Mouse (Mus musculus): ENCODE measurements at regions not wholly inside any gene's neighbourhood (a gene's known extent, or its start where the extent isn't known, plus 50 kb on each side); places are given as distances from the start of the nearest gene placed in this dataset.
"Not testable (repeated sequence)": the region's sequence is repeated elsewhere in the genome, so short reads cannot be mapped to it uniquely, and the experiment has no call there.

DNA sequence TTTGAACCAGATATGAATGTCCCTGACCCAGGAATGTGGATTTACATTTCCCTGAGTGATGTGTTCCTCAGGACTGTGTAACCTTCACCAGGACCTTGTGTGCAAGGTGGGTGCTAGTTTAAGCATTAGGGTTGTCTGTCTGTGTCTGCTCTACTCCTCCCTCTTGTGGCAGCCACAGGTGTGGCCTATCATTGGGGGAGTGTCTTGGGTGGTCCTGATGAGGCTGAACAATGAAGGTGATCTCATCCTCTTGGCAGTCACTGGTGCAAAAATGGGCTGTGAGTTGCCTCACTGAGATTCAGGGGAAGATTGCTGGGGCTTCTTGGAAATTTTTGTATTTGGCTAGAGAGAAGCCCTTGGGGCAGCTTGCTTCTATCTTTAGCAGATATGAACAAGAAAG is 179.4 kb upstream of the Ube2e1 start:
- DNase-seq: no peak

DNA sequence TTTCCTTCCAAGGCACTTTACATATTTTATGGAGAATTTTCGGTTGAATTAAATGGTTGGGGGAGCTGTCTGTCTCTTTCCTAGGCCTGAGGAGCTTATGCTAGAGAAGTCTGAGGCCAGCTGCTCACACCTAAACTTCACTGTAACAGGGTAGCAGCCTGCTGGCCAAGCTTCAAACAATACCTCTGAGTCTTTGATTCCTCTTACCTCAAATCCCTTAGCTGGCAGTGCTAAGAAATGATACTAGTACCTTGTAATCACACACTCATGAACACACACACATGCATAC is 176.6 kb upstream of the Ube2e1 start:
- no peak for DNase-seq

DNA sequence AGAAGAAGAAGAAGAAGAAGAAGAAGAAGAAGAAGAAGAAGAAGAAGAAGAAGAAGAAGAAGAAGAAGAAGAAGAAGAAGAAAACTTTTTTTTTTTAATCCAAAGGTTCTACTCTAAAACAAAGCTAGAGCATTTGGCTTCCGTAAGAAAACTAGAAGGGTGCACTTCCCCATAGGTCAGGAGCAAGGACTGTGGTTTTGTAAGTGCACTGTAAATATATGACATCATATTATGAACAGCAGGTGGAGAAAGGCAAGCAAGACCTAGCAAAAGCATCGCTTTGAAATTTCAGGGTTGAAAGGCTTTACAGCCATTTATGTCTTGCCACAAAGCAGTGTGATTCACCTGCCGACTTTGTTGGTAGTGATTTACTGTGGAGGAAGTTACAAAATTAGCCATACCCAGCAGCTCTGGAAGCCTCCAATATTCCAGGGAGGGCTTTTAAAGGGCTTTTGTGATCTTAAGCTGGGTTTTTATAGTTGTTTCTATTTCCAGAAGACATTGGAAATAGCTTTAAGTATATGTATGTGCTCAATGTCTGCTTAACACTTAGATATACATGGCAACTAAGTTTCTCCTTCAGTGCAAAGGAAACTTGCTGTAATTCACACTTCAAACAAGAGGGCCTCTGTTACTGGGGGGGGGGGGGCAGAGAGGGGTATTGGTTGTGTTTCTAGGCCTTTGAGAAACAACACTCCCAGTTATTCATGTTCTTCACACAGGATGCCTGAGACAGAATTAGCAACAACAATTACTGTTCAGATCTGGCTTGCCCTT is 176.1 kb upstream of the Ube2e1 start:
- no peak for DNase-seq

DNA sequence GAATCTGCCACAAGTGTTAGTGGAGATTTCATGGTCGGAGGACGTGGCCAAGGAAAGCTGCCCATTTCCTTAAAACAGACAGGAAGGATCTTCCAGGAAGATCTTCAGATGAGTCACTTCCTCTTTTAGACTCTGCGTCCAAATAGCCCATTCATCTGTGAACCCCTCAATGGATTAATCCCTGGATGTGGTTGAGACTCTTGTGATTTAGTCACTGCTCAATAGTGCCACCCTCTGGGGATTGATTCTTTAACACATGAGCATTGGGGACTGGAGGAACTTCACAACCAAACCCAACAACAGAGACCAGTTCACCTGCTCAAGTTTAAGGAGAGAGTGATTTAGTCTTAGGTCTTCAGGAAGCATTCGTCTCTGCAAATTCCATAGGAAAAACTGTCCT is 174.5 kb upstream of the Ube2e1 start:
- peak in 1 of 2 experiments; percentile 5 for DNase-seq

DNA sequence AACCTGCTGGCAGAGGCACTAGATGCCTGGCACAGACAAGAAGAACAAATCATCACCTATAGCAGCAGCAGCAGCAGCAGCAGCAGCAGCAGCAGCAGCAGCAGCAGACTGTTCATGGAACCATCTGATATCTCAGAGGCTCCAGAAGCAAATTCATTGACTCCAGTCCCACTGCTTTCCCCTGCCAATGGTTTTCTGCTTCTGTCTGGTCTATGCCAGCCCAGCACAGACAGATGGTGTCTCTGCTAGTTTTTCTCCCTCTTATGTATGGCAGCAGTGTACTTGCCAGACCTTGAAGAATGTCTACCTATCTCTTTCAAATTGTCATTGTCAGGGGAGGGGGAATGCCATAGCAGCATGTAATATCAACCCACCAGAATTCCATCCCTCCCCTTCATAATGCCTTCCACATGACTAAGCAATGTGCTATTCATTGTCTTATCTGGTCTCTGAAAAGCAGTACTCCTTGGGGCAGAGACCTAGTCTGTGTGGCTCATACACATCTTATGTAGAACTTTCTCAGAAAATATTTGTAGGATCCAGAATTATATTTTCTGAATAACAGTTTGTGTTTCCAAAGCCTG is 168.7 kb upstream of the Ube2e1 start:
- no peak for DNase-seq

DNA sequence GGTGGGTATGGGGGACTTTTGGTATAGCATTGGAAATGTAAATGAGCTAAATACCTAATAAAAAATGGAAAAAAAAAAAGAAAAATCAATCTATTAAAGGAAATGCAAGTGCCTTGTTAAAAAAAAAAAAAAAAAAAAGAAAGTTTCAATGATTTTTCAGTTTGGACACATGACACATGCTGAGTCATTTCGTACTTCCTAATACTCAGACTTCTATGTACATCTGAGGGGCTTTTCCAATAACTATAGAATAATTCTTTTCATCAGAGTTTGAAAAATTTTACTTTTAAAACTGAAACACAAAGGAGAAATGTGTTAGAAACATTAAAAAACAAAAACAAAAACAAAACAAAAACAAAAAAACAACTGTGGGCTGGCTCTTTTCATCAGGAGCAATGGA is 162.4 kb upstream of the Ube2e1 start:
- no peak for DNase-seq

DNA sequence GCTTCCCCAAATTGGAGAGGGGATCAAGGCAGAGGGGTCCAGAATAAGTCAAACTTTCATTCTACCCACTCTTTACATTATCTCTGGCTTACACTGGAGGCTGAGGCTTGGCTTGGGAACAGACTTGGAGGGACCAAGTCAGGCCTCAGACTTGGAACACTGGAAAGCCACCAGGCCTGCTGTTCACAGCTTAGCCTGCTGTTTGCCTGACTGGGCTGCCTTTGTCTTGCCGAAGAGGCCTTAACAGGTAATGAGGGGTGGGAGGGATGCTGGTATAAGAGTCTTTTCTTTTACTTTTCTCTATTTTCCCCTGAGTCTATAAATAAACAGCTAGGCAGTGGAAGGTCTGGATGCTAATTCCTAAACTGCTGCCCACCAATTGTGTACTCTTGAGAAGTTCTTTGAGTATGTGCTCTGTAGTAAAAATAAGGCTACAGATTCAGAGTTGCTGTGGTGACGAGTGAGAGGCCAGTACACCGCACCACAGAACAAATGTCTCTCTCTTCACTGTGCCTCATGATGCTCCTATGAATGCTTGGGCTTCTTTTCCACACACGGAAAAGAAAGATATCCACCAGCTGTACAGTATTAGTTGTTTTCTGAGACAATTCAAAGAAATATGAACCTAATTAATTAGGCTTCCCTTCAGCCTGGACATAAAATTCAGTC is 154.6 kb upstream of the Ube2e1 start:
- DNase-seq: no peak

DNA sequence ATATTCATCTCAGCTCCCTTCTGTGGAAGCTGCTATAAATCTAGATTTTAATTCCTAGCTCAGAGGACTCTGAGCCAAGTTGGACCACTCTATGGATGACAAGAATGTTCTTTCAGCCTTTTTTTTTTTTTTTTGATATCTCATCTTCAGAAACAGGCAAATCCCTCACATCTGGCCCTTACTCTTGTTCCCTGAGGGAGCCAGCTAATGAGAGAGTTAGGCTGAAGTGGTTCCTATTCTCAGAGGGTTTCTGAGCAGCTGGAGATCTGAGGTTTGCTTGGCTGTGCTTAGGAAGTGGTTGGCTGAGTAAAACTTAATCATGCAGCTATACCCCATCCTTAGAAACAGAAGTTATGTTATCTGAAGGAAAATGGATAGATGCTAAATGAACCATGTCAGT is 153.9 kb upstream of the Ube2e1 start:
- DNase-seq: no peak

DNA sequence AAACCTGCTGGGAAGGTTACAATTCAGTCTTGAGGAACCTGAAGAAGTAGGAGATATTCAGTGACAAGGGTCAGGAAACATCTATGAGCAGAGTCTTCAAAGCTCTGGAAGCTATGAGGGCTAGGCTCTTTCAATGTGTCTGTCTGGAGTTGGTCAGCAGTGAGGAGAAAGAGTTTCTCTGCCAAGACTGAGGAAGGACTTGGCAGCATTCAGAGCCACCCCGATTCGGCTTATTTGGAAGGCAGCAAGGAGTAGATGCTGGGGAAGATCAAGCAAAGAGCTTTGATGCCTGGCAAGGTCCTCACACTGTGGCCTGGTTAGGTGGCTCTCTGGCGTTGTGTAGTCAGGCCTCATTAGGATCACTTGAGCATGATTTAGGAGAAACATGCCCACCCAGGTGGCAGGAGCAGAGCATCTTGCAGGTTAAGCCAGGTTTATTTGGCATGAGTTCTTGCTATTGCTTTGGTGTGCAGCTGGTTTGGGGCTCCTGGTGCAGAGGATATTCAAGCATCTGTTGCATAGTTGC is 145.2 kb upstream of the Ube2e1 start:
- DNase-seq: peak in 1 of 2 experiments; percentile 8

DNA sequence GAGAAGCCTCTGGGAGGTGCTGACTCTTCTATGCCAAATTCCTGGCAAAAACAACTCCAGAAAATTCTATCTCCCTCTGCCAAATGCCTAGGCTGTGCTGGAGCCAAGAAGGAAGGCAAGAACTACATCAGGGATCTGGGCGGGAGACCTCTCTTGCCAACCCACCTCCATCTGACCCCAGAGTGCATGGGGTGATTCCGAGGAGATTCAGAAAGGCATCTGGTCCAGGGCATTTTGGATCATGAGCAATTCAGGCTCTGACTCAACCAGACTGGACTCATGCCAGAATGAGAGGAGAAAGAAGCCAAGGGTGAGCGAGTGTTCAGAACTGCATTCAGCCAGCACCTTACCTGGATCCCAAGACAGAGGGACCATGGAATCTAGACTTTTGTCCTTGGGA is 137.0 kb upstream of the Ube2e1 start:
- peak; percentile 37 to 57 for DNase-seq

DNA sequence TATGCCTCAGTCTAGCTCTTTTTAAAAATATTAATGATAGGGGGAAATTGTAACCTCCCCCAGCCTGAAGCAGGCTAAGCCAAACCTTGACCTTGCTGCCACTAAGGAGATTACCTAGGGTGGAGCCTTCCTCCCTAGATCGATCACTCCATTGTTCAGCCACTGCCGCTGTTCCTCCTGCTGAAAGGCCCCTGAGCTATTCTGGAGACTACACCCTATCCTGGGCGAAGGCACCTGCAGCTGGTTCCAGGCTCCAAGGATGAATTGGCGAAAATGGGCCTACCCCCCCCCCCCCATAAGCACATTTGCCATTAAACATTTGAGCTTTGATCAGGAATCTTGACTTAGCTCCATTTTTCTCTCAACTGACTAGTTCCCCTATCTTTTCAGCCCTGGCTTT is 135.2 kb upstream of the Ube2e1 start:
- not testable (repeated sequence) for DNase-seq

DNA sequence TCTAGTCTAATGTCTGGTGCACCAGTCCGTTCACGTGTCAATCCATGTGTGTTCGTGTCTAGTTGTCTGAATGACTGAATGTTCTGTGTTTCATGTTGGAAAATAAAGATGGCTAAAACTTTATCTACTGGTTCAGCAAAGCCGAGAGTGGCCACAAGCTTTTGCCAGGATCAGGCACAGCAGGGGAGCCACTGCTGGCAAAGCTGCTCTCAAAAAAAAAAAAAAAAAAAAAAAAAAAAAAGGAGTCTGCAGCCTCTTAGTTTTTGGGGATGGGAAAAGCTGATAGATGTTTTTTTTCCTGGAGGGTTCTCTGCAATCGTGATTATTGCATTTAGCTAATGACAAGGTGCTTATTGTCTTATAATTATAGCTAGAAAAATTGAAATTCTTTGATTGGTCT is 132.5 kb upstream of the Ube2e1 start:
- DNase-seq: peak in 1 of 2 experiments; percentile 8

DNA sequence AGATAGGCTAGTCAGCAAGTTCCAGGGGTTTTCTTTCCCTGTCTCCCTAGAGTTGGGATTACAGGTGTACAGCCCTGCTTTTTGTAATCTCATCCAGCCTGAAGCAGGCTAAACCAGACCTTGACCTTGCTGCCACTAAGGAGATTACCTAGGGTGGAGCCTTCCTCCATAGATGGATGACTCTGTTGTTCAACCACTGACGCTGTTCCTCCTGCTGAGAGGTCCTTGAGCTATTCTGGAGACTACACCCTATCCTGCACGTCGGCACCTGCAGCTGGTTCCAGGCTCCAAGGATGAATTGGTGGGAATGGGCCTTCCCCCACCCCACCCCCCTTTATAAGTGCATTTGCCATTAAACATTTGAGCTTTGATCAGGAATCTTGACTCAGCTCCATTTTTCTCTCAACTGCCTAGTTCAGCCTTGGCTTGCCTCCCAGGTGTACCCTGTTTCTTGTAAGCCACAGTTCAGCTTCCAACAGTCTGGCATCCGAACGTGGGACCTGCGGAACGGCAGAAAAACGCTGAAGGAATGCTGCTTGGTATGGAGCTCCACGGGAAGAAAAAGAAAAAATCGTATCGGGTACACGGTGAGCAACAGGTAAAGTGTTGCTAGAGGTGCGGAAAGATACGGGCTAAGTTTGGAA is 131.7 kb upstream of the Ube2e1 start:
- DNase-seq: no peak

DNA sequence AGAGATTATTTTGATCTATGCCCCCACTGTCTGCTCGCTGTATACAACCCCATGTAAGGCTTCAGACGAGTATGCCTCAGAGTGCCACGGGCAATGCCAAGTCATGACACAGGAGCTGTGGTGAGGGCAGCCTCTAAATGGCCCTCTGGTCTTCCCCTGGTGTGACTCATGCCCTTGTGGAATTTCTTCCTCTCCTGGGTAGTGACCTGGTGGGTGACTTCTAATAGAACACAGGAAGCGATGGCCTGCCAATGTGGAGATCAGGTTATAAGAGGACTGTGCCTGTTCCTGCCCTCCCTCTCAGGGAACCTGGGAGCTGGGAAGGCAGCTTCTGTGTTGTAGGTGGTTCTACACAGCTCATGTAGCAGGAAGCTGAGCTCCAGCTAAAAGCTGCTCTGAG is 130.7 kb upstream of the Ube2e1 start:
- no peak for DNase-seq

DNA sequence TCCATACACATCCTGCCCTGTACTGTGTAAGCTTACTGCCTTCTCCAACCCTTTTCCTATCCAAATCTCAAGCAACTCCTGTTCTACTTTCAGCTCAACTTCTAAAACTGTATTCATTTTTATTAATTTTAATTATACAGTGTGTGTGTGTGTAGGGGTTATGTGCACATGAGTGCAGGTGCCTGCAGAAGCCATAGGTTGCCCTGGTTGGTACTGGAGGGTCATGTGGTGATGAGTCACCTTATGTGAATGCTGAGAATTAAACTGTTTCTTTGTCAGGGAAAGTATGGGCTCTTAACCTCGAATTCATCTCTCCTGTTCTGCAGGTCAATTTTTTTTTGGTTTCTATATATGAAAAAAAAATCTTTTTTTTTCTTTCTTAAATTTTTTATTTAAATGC is 117.0 kb upstream of the Ube2e1 start:
- DNase-seq: no peak

DNA sequence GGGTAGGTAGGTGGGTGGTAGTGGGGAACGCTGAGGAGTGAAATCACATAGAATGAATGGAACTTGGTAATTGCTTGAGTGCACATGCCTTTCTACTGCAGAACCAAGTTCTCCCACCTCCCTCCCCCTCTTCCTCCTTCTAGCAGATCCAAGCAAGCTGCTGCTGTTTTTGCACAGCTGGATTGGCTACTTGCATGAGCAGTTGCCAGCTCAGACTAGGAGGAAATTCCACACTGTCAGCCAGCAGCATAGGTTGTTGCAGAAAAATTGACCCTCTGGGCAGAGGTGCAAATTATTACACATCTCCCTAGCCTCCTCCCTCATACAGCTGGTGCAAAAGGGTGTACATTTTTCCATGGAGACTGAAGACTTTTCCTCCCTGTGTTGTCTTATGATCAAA is 112.8 kb upstream of the Ube2e1 start:
- DNase-seq: no peak

DNA sequence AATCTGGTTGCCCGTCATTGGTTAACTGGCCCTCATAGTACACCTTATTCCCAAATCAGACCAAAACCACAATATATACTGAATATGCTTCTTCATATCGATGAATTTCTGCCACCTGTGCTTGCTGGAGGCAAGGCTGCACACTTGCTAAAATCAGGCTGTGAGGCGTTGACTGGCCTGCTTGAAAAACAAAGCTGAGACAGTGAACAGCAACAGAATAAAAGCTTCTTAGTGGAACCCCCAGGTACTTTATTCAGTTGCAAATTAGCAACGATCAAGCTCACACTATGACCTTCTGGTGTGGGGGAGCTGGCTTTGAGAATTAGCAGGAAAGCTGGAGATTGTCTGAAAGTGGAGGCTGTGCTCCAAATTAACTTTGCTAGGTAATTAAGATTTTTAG is 97.3 kb upstream of the Ube2e1 start:
- not testable (repeated sequence) for DNase-seq

DNA sequence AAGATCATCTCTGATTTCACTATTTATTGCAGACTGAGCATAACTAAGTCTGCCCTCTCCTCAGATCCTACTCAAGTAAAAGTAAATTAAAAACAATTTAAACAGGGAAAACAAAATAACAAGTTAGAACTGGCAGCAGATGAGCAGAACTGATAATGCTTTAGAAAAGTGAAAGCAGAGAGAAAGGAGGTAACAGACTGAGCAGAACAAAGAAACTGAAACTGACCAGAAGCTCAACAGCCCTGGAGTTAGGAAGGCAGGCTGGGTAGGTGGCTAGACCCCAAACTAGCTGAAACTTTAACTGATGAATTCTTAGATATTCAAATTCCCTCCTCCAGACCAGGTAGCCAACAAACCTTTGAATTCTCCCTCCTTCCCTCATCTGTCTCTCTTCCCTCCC is 94.2 kb upstream of the Ube2e1 start:
- DNase-seq: no peak

DNA sequence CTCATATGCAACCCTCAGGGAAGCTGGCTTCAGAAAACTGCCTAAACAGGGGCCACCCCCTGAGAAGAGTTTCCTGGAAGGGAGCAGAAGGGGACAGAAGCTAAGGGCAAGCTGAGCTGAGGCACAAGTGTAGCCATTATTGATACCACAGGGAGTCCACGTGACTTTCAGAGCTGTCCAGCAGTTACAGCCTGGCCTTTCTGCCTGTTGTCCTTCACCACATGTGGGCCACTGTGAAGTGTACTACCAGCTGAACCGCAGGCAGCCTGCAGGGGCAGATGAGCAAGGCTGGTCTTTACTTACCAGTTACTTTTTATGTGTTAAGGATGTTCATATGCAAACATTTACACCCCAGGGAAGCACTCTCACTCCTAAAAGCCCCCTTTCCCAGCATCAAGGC is 85.2 kb upstream of the Ube2e1 start:
- no peak for DNase-seq

DNA sequence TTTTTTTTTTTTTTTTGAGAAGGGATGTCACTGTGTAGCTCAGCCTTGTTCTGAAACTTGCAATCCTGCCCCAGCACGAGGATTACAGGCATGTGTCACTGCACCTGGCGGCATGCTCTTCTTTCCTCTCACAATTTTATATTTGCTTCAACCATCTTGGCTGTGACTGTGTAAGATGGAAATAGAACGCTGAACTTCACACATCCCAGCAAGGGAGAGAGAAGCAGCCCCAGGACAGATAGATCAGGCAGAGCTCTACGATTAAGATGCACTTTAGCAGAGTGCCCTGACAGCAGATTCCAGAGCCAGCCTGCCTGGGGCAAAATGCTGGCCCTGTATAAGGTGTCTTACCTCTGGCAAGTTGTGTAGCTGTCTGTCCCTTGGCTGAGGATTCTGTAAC is 84.7 kb upstream of the Ube2e1 start:
- no peak for DNase-seq

DNA sequence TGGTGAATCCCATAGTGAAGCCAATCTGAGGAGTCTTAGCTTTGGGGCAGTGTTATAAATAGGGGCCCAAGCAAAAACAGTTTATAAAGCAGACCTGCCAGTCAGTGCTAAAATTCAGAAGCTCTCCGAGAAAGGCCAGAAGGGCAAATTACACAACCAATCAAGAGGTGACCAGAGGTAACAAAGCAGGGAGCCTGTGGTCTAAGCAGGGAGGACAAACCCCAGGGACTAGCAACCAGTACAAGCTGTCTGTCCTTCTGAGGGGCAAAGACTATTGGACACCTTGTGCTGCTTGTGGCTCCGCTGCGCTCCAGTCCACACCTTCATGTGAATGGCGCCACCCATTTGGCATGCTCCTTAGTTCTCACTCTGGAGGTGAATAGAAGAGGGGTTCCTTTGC is 67.3 kb upstream of the Ube2e1 start:
- DNase-seq: no peak

DNA sequence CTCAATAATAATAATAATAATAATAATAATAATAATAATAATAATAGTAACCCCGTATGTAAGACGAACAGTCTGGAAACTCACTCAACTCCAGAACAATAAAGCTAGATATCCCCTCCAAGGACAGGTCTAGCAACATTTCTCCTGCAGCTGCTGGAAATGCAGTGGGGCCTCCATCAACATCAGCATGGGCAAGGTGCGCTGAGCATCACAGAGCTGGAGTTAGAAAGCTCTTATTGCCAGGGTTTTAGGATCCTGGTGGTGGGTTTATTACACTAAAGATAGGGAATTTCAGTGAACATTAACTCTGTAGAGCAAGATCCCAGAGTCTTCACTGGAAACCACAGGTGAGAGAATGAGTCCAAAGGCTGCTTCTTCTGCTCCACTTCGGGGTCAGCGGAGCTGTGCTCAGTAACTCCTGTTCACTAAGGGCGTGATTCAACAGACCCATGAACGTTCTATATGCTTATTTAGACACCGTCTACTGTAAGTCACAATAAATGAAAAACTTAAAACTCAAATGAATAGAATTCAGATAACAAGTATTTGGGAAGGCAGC is 64.6 kb upstream of the Ube2e1 start:
- DNase-seq: no peak

DNA sequence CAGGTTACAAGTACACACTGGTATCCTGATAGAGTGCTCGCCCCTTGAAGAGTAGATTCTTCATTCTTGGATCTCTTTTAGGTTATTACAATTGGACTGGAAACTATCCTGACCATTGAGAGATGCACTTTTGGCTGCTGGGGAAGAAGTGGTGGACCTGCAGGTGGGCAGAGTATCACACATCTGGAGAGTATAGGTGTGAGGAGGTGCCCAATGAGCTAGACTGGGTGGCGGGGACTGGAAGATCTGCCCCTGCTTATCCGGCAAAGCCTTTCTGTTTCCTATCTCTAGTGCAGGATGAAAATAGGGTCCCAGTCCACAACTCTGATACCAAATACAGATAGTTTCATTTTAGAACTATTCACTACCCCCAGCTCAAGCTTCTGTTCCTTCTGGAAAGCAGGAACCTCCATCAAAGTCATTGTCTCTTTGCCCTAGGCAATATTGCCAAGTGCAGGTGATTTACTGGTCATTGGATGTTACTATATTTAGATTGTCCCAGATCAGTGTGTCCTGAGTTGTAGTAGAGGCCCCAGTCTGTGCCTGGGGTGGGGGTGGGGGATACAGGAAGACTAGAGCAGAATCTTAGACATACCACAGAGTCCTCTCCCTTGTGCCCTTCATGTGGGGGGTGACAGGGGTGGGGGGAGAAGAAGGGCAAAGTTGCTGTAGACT is 62.5 kb upstream of the Ube2e1 start:
- DNase-seq: no peak
